Mouse (Mus musculus): ENCODE data around the gene Txndc8. TPM values are rescaled to one million over a fixed set of nuclear protein-coding genes. Genes with fewer than 3 reads are reported as not detected.

The Txndc8 gene
- polyA plus RNA-seq, 1 experiment = not detected

DNA sequence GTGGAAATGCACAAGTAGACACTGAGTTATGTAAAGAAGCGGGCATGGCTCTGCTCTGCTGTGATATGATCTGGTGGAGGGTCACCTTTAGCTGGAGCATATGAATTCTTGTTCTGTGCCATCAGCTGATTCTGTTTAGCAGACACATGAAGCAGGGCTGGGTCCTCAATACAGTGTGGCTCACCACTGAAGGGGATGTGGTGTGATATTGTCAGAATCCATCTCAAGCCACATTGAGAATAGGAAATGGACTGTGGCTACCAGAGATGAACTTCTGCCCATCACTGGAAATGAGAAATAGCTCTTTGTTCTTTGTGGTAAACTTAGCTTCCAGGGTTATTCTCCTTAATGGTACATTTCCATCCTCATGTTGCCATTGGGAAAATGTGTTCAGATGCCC, 17.5 kb downstream of the Txndc8 start:
- Histone ChIP-seq H3K36me3 (ENCODE audit: control insufficient read depth, insufficient read depth) (no peaks in the 10 kb centered on the region), H3K27me3 (ENCODE audit: control insufficient read depth, insufficient read depth, insufficient read length) (no peaks in the 10 kb centered on the region), H3ac (ENCODE audit: control insufficient read depth, insufficient read length, low read depth) (no peak overlapping the region), H3K79me2 (ENCODE audit: control insufficient read depth, insufficient read depth) (no peaks in the 10 kb centered on the region), H3K4me3 (ENCODE audit: insufficient read depth, poor library complexity, severe bottlenecking) (no peak overlapping the region), H3K79me3 (ENCODE audit: low read depth) (no peaks in the 10 kb centered on the region)
- TF ChIP-seq MYOG (IDR thresholded peaks at IDR 0.05; ENCODE audit: control insufficient read depth, extremely low read depth, insufficient read length) = no peak
- no peak for TF ChIP-seq MYOD1 (IDR thresholded peaks at IDR 0.05; ENCODE audit: control insufficient read depth, insufficient read length, low read depth)
- no peak for TF ChIP-seq MAX (IDR thresholded peaks at IDR 0.05)
- TF ChIP-seq CTCF (IDR thresholded peaks at IDR 0.05; ENCODE audit: control insufficient read depth, insufficient read depth, insufficient read length) = no peak
- no peak for TF ChIP-seq FOSL1 (IDR thresholded peaks at IDR 0.05; ENCODE audit: insufficient read depth, low read length, poor library complexity, severe bottlenecking)
- no peak for TF ChIP-seq CEBPB (IDR thresholded peaks at IDR 0.05; ENCODE audit: low read depth)

GRCm38 (mm10) chr4:57974400-57975117, 34.4 kb downstream of the Txndc8 start:
- no peaks in the 10 kb centered on the region for H3K27me3 ChIP-seq (ENCODE audit: control insufficient read depth, insufficient read depth, insufficient read length)
- no peaks in the 10 kb centered on the region for H3K36me3 ChIP-seq (ENCODE audit: control insufficient read depth, insufficient read depth)
- TF ChIP-seq CEBPB (IDR thresholded peaks at IDR 0.05; ENCODE audit: low read depth) (no peak), MAX (IDR thresholded peaks at IDR 0.05) (no peak), CTCF (IDR thresholded peaks at IDR 0.05; ENCODE audit: control insufficient read depth, insufficient read depth, insufficient read length) (no peak), MYOD1 (IDR thresholded peaks at IDR 0.05; ENCODE audit: control insufficient read depth, insufficient read length, low read depth) (no peak), MYOG (IDR thresholded peaks at IDR 0.05; ENCODE audit: control insufficient read depth, extremely low read depth, insufficient read length) (no peak), USF1 (IDR thresholded peaks at IDR 0.05; ENCODE audit: low read depth) (no peak), FOSL1 (IDR thresholded peaks at IDR 0.05; ENCODE audit: insufficient read depth, low read length, poor library complexity, severe bottlenecking) (no peak)
- no peaks in the 10 kb centered on the region for H3K79me2 ChIP-seq (ENCODE audit: control insufficient read depth, insufficient read depth)
- H3ac ChIP-seq (ENCODE audit: control insufficient read depth, insufficient read length, low read depth) = no peak overlapping the region
- H3K4me3 ChIP-seq (ENCODE audit: insufficient read depth, poor library complexity, severe bottlenecking) = no peak overlapping the region
- H3K79me3 ChIP-seq (ENCODE audit: low read depth) = no peaks in the 10 kb centered on the region

- TF ChIP-seq MAX (IDR thresholded peaks at IDR 0.05) = no peak
- TF ChIP-seq FOSL1 (IDR thresholded peaks at IDR 0.05; ENCODE audit: insufficient read depth, low read length, poor library complexity, severe bottlenecking) = no peak
- no peak for TF ChIP-seq USF1 (IDR thresholded peaks at IDR 0.05; ENCODE audit: low read depth)
- TF ChIP-seq CEBPB (IDR thresholded peaks at IDR 0.05; ENCODE audit: low read depth) = no peak
- no peak for TF ChIP-seq CTCF (IDR thresholded peaks at IDR 0.05; ENCODE audit: control insufficient read depth, insufficient read depth, insufficient read length)
- no peak for TF ChIP-seq MYOD1 (IDR thresholded peaks at IDR 0.05; ENCODE audit: control insufficient read depth, insufficient read length, low read depth)
- no peak for TF ChIP-seq MYOG (IDR thresholded peaks at IDR 0.05; ENCODE audit: control insufficient read depth, extremely low read depth, insufficient read length)
- H3K36me3 ChIP-seq (ENCODE audit: control insufficient read depth, insufficient read depth) = no peaks in the 10 kb centered on the region
- no peaks in the 10 kb centered on the region for H3K27me3 ChIP-seq (ENCODE audit: control insufficient read depth, insufficient read depth, insufficient read length)
- H3ac ChIP-seq (ENCODE audit: control insufficient read depth, insufficient read length, low read depth) = no peak overlapping the region
- no peaks in the 10 kb centered on the region for H3K79me3 ChIP-seq (ENCODE audit: low read depth)
- H3K4me3 ChIP-seq (ENCODE audit: insufficient read depth, poor library complexity, severe bottlenecking) = no peak overlapping the region
- no peaks in the 10 kb centered on the region for H3K79me2 ChIP-seq (ENCODE audit: control insufficient read depth, insufficient read depth)
These were observed 35.2 kb downstream of the Txndc8 start for GRCm38 (mm10) chr4:57973592-57974268.

- H3K79me3 ChIP-seq (ENCODE audit: low read depth) = no peaks in the 10 kb centered on the region
- no peak overlapping the region for H3ac ChIP-seq (ENCODE audit: control insufficient read depth, insufficient read length, low read depth)
- H3K27me3 ChIP-seq (ENCODE audit: control insufficient read depth, insufficient read depth, insufficient read length) = no peaks in the 10 kb centered on the region
- H3K4me3 ChIP-seq (ENCODE audit: insufficient read depth, poor library complexity, severe bottlenecking) = no peak overlapping the region
- no peaks in the 10 kb centered on the region for H3K79me2 ChIP-seq (ENCODE audit: control insufficient read depth, insufficient read depth)
- no peaks in the 10 kb centered on the region for H3K36me3 ChIP-seq (ENCODE audit: control insufficient read depth, insufficient read depth)
- no peak for TF ChIP-seq MYOD1 (IDR thresholded peaks at IDR 0.05; ENCODE audit: control insufficient read depth, insufficient read length, low read depth)
- TF ChIP-seq MAX (IDR thresholded peaks at IDR 0.05) = no peak
- TF ChIP-seq CEBPB (IDR thresholded peaks at IDR 0.05; ENCODE audit: low read depth) = no peak
- no peak for TF ChIP-seq CTCF (IDR thresholded peaks at IDR 0.05; ENCODE audit: control insufficient read depth, insufficient read depth, insufficient read length)
- TF ChIP-seq USF1 (IDR thresholded peaks at IDR 0.05; ENCODE audit: low read depth) = no peak
- TF ChIP-seq FOSL1 (IDR thresholded peaks at IDR 0.05; ENCODE audit: insufficient read depth, low read length, poor library complexity, severe bottlenecking) = no peak
- TF ChIP-seq MYOG (IDR thresholded peaks at IDR 0.05; ENCODE audit: control insufficient read depth, extremely low read depth, insufficient read length) = no peak
These were observed 38.6 kb downstream of the Txndc8 start for GRCm38 (mm10) chr4:57970285-57970684.

DNA sequence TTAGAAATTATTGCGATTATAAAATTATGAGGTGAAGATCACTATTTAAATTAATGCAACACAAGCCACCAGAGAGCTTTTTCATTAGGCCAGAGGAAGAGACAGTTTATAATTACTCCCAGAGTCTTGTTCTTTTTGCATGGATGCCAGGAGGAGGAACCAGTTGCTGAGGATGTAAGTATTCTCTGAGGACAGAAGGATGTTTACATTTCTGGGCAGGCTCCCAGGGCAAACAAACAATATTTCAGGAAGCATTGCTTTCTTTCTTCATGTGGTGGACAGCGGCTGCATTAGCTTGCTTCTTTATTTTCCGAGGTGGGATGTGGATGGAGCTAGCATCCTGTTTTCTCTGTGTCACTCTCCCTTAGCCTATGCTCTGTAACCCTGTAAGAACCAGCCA, 41.7 kb downstream of the Txndc8 start:
- Histone ChIP-seq H3K4me3 (ENCODE audit: insufficient read depth, poor library complexity, severe bottlenecking) (no peak overlapping the region), H3K79me3 (ENCODE audit: low read depth) (no peaks in the 10 kb centered on the region), H3K79me2 (ENCODE audit: control insufficient read depth, insufficient read depth) (no peaks in the 10 kb centered on the region), H3K27me3 (ENCODE audit: control insufficient read depth, insufficient read depth, insufficient read length) (no peaks in the 10 kb centered on the region), H3ac (ENCODE audit: control insufficient read depth, insufficient read length, low read depth) (no peak overlapping the region), H3K36me3 (ENCODE audit: control insufficient read depth, insufficient read depth) (no peaks in the 10 kb centered on the region)
- TF ChIP-seq CEBPB (IDR thresholded peaks at IDR 0.05; ENCODE audit: low read depth) (no peak), FOSL1 (IDR thresholded peaks at IDR 0.05; ENCODE audit: insufficient read depth, low read length, poor library complexity, severe bottlenecking) (no peak), USF1 (IDR thresholded peaks at IDR 0.05; ENCODE audit: low read depth) (no peak), CTCF (IDR thresholded peaks at IDR 0.05; ENCODE audit: control insufficient read depth, insufficient read depth, insufficient read length) (no peak), MYOD1 (IDR thresholded peaks at IDR 0.05; ENCODE audit: control insufficient read depth, insufficient read length, low read depth) (no peak), MYOG (IDR thresholded peaks at IDR 0.05; ENCODE audit: control insufficient read depth, extremely low read depth, insufficient read length) (no peak), MAX (IDR thresholded peaks at IDR 0.05) (no peak)
